Mouse (Mus musculus) liver, embryonic 14.5 days (tissue): ENCODE measurements around the gene Asb10.

Experiments used
- CTCF ChIP-seq: IDR thresholded peaks from 2 replicates; pipeline ENCODE4 v1.5.1; 2016; ENCODE audit warnings: antibody characterized with exemption, low read depth, control low read depth
- EP300 ChIP-seq: IDR thresholded peaks from 2 replicates; pipeline ENCODE4 v1.6.1; 2016; ENCODE audit warnings: antibody characterized with exemption, low read depth

DNA sequence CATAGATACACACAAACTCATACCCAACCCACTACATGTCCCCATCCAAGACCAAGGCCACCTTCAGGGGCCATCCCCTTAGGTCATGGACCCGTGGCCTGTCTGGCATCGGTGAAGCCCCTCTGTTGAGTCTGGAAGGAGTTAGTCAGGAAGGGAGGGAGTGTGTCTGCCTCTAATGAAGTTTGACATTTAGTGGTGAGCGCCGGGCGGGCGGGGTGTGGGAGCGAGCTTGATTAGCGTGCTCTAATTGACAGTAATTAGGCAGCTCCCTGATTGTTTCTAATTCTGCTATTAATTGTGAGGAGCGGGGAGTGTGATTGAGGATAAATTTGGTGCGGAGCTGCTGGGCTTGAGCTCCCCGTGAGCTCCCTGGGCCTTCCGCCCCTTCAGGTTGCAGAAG is 43.3 kb downstream of the Asb10 start:
- TF ChIP-seq EP300 (no peak), CTCF (no peak)
